ENCODE assay signal across 14 mouse cellular contexts in the genomic region with DNA sequence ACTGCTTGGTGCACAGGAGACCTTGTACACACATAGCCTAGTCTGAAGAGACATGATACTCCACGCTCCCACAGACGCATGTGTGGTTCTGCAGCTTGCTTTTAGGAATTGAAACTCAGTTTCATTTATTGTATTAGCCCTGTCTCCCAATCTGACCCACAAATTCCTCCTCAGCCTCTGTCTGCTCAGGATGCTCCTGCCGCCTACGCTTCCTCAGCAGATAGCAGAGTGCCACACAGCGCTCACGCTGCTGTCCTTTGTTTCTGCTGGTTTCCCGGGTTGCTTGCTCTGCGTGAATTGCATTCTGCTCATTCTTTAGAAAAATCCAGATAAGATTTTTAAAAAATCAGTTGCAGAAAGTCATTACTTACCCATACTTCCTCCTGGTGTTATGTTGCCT.
DNase-seq lines count a peak whose midpoint lies in the region; ATAC-seq and TF ChIP-seq lines count a peak whose summit lies in the region.
"Had no signal": no experiment of that assay in that cellular context is flagged by ENCODE, and none has a peak within 500 bp of the region (broad histone marks: within the 10 kb centered on the region; RNA-seq: fewer than 3 reads in every experiment).

No protein-coding gene starts in this region.

- no peaks in the 10 kb centered on the region for H3K27me3 ChIP-seq in forebrain, embryonic 13.5 days
- H3K27me3 ChIP-seq in forebrain, embryonic 11.5 days (ENCODE audit: control insufficient read depth, insufficient read depth, low read length): no peaks in the 10 kb centered on the region
- H3K27me3 ChIP-seq in hindbrain, embryonic 10.5 days (ENCODE audit: insufficient read depth, poor library complexity, severe bottlenecking): no peaks in the 10 kb centered on the region
- H3K27me3 ChIP-seq in midbrain, embryonic 15.5 days (replicated peaks): no peaks in the 10 kb centered on the region
- H3K27me3 ChIP-seq: intestine, embryonic 15.5 days; lung, embryonic 15.5 days had no signal

- H3K4me3 ChIP-seq in forebrain, embryonic 13.5 days: no peak overlapping the region
- H3K4me3 ChIP-seq in forebrain, embryonic 11.5 days (ENCODE audit: low read depth, low read length): no peak overlapping the region
- no peak overlapping the region for H3K4me3 ChIP-seq in hindbrain, embryonic 10.5 days
- no peak overlapping the region for H3K4me3 ChIP-seq in midbrain, embryonic 15.5 days
- H3K4me3 ChIP-seq: intestine, embryonic 15.5 days; lung, embryonic 15.5 days had no signal

- WGBS in forebrain, embryonic 13.5 days: 36% methylated on average over 8 of the region's 8 CpGs
- WGBS in forebrain, embryonic 11.5 days: 35% methylated on average over 8 of the region's 8 CpGs
- 36% methylated on average over 8 of the region's 8 CpGs for WGBS in hindbrain, embryonic 10.5 days
- 24% methylated on average over 8 of the region's 8 CpGs for WGBS in midbrain, embryonic 15.5 days

- no peak for TF ChIP-seq POLR2A in brain, embryonic 14.5 days (IDR thresholded peaks at IDR 0.05; ENCODE audit: borderline replicate concordance, extremely low read depth, insufficient read depth, insufficient read length, poor library complexity, severe bottlenecking)

- DNase-seq in forebrain, embryonic 11.5 days (ENCODE audit: low spot score): no peak
- DNase-seq in brain, embryonic 14.5 days (ENCODE audit: low read depth): peak; percentile 71
- no peak for DNase-seq in hindbrain, embryonic 10.5 days (ENCODE audit: low spot score)
- DNase-seq in urinary bladder, postnatal 14 days (ENCODE audit: low spot score): no peak
- DNase-seq in retina, postnatal 1 day: no peak
- no peak for DNase-seq in gastrocnemius, postnatal 4 days (ENCODE audit: low spot score in 2 of 2)
- DNase-seq: kidney, postnatal 36 days; liver; thymus, postnatal 36 days had no signal

- peaks cover 38% of the 10 kb centered on the region for H3K4me1 ChIP-seq in forebrain, embryonic 13.5 days
- H3K4me1 ChIP-seq in forebrain, embryonic 11.5 days (replicated peaks; ENCODE audit: control insufficient read depth, insufficient read depth, low read length): peaks cover 2% of the 10 kb centered on the region; the same call in 1 of the 2 replicates
- peaks cover 27% of the 10 kb centered on the region for H3K4me1 ChIP-seq in hindbrain, embryonic 10.5 days (replicated peaks)
- peaks cover 36% of the 10 kb centered on the region for H3K4me1 ChIP-seq in midbrain, embryonic 15.5 days

- no peaks in the 10 kb centered on the region for H3K9me3 ChIP-seq in forebrain, embryonic 13.5 days (replicated peaks)
- no peaks in the 10 kb centered on the region for H3K9me3 ChIP-seq in forebrain, embryonic 11.5 days (ENCODE audit: control insufficient read depth, low read length)
- H3K9me3 ChIP-seq in hindbrain, embryonic 10.5 days: no peaks in the 10 kb centered on the region
- H3K9me3 ChIP-seq in midbrain, embryonic 15.5 days: no peaks in the 10 kb centered on the region
- H3K9me3 ChIP-seq: intestine, embryonic 15.5 days; lung, embryonic 15.5 days had no signal

- no peak overlapping the region for H3K9ac ChIP-seq in forebrain, embryonic 13.5 days
- H3K9ac ChIP-seq in forebrain, embryonic 11.5 days (ENCODE audit: low read length): no peak overlapping the region
- no peak overlapping the region for H3K9ac ChIP-seq in midbrain, embryonic 15.5 days
- H3K9ac ChIP-seq: intestine, embryonic 15.5 days; lung, embryonic 15.5 days had no signal

- no peak for ATAC-seq in forebrain, embryonic 13.5 days
- ATAC-seq in forebrain, embryonic 11.5 days (replicated peaks; ENCODE audit: low FRiP score): no peak
- peak; percentile 65 for ATAC-seq in midbrain, embryonic 15.5 days (replicated peaks)
- ATAC-seq: intestine, embryonic 15.5 days had no signal

- no peak overlapping the region for H3K4me2 ChIP-seq in forebrain, embryonic 13.5 days
- H3K4me2 ChIP-seq in forebrain, embryonic 11.5 days (ENCODE audit: low read depth, low read length, severe bottlenecking): no peak overlapping the region
- no peak overlapping the region for H3K4me2 ChIP-seq in midbrain, embryonic 15.5 days
- H3K4me2 ChIP-seq: heart, embryonic 11.5 days; intestine, embryonic 15.5 days; lung, embryonic 15.5 days had no signal

- H3K36me3 ChIP-seq in forebrain, embryonic 13.5 days (ENCODE audit: poor library complexity, severe bottlenecking): no peaks in the 10 kb centered on the region
- no peaks in the 10 kb centered on the region for H3K36me3 ChIP-seq in forebrain, embryonic 11.5 days (ENCODE audit: control insufficient read depth, insufficient read depth, low read length)
- H3K36me3 ChIP-seq in hindbrain, embryonic 10.5 days: no peaks in the 10 kb centered on the region
- no peaks in the 10 kb centered on the region for H3K36me3 ChIP-seq in midbrain, embryonic 15.5 days (replicated peaks)
- H3K36me3 ChIP-seq: intestine, embryonic 15.5 days; lung, embryonic 15.5 days had no signal

- peak overlapping the region; percentile 2; the same call in 1 of the 2 replicates for H3K27ac ChIP-seq in forebrain, embryonic 13.5 days
- H3K27ac ChIP-seq in forebrain, embryonic 11.5 days (ENCODE audit: low read depth, low read length): no peak overlapping the region
- peak overlapping the region; percentile 23; the same call in 1 of the 2 replicates for H3K27ac ChIP-seq in hindbrain, embryonic 10.5 days
- H3K27ac ChIP-seq in midbrain, embryonic 15.5 days: peak overlapping the region; percentile 75
- H3K27ac ChIP-seq: intestine, embryonic 15.5 days; lung, embryonic 15.5 days had no signal

- no peak for TF ChIP-seq CTCF in brain, embryonic 14.5 days (IDR thresholded peaks at IDR 0.05; ENCODE audit: borderline replicate concordance, extremely low read depth, insufficient read depth, insufficient read length)
